Mouse (Mus musculus) olfactory bulb, adult 2 months (tissue): ENCODE measurements around the gene Cacna1d.

Experiments used
- CTCF ChIP-seq: fragments of 200-500 bp; IDR thresholded peaks from 2 replicates; pipeline ENCODE4 v1.5.1; 2012; ENCODE audit warnings: low read depth, mild to moderate bottlenecking, low read length, moderate library complexity; ENCODE audit not compliant: insufficient read depth
- POLR2A ChIP-seq: fragments of 200-500 bp; IDR thresholded peaks from 2 replicates; pipeline ENCODE4 v1.6.1; 2012; ENCODE audit warnings: mild to moderate bottlenecking, low read depth, low read length, moderate library complexity; ENCODE audit not compliant: insufficient read depth

DNA sequence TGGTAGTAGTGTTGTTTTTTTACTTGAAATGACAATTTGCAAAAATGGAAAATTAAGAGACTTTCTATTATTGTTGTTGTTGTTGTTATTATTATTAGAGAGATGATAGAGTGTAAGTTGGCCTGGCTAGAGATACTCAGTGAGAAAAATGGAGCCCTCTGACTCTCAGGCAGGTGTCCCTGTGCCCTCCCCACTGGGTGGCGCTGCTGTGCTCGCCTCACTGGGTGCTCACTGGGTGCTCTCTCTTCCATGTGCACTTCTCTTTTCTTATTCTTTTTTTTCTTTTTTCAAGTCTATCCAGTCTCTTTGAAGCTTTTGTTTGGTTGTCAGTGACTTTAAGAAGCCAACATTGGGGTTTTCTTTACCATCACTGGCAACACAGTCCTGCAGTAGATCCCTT is 463.9 kb downstream of the Cacna1d start:
- TF ChIP-seq CTCF (no peak), POLR2A (no peak)
